Mouse (Mus musculus): Measurements from ENCODE around the gene Vav1.

DNA sequence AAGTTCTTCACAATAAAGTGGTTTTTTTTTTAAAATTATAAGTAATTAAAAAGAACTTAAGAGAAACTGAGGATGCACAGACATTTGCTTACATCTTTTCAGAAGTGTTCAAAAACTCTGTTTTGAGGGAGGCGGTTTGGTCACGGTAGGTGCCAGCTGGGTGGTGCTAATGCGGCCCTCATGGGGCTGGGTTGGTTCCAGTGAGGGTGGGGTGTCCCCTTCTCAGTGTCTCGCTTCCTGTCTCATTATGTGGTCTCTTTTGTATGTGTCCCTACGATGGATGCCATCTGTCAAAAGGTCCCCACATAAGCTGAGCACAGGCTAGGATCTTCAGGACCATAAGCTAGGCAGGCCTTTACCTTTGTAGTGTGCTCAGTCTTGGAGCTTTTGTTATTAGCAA is 70.2 kb downstream of the Vav1 start:
- TF ChIP-seq CTCF (IDR thresholded peaks at IDR 0.05; ENCODE audit: borderline replicate concordance, extremely low read depth, insufficient read depth, insufficient read length) (no peak), POLR2A (IDR thresholded peaks at IDR 0.05; ENCODE audit: borderline replicate concordance, extremely low read depth, insufficient read depth, insufficient read length, poor library complexity, severe bottlenecking) (no peak)

All from brain, embryonic 14.5 days (tissue).